Mouse (Mus musculus) thymus, postnatal 36 days (tissue): ENCODE measurements at regions not wholly inside any gene's neighbourhood (a gene's known extent, or its start where the extent isn't known, plus 50 kb on each side); places are given as distances from the start of the nearest gene placed in this dataset.

ENCODE experiments used
- DNase-seq, 2 experiments: peaks; one replicate each; pipeline ENCODE4 v3.0.0; 2022; ENCODE audit warnings: mixed read lengths in 2 of 2

DNA sequence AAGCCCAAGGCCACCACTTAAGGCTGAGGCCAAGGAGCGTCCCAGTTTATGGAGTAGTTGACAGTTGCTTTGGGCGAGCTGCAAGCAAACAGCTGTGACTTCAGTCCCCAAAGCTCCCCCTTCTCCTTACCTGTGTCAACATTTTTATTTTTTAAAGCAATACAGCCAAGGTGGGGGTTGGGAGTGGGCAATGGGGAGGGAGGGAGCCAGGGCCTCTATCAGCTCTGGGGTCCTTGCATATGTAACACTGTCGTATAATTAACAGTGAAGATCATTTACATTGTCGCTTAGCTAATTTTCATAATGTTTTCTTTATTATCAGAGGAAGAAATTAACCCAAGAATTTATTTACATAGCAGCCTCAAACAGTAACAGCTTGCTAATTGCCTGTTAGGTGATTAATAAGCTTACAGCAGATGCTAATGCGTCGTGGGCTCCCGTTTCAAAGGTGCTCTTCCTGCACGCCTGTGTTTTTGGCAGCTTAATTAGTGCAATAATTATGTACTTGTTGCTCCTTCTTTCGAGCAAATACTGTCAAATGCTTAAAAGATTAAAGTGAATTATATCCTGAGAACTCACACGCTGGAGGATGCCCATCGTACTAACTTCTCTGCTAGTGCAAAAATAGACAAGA, 227.4 kb upstream of the Tle3 start:
- no peak for DNase-seq

DNA sequence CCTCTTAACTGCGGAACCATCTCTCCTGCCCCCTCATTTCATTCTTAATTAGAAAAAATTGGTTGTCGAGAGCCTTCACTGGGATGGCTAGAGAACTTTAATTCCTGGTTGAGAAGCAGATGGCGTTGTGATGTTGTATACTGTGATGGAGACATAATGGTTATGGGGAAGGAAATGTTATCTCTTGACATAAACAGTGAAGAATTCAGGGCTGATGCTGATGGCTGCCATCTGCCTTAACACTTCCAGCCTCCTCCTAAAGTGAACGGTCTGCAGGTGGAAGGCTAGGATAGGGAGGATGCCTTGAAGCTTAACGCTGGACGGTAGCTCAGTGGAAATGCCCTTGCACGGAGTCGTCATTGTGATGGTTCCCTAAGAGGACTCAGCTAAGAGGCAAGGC, 226.4 kb upstream of the Tle3 start:
- DNase-seq, result no peak

DNA sequence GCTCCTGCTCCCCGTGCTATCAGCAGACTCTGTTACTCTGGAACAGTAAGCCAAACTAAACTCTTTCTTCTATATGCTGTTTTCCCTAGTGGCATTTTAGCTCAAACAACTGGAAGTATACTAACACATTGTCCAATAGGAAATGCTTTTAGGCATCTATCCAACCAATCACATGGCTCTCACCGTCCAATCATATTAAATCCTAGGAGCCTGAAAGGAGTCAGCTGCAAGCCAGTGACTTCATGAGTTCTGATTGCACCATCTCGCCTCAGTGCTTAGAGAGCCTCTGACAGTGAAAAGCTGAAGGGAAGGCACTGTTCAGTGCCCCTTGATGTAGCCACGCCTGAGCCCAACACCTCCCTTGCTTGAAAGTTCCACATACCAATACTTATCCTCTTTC, 221.0 kb upstream of the Tle3 start:
- no peak for DNase-seq

DNA sequence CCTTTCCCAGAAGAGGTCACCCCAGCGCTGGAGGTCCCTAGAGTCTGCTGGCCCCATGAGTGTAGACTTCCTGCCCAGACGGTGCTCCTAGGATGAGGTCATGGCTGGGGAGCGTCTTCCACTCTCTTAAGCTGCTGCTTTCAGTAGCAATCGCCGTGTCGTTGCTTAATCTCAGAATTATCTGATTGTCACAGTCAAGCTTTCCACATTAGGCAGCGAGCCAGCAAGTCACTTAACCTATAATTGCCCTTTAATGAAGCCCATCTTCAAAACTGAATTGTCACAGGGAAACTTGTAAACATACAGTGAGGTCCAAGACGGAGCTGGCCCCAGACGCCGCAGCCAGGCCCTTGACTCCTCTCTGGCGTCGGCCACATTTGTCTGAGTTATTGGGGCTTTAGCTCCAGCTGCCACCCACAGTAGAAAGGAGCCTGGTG, 220.2 kb upstream of the Tle3 start:
- DNase-seq, result no peak

DNA sequence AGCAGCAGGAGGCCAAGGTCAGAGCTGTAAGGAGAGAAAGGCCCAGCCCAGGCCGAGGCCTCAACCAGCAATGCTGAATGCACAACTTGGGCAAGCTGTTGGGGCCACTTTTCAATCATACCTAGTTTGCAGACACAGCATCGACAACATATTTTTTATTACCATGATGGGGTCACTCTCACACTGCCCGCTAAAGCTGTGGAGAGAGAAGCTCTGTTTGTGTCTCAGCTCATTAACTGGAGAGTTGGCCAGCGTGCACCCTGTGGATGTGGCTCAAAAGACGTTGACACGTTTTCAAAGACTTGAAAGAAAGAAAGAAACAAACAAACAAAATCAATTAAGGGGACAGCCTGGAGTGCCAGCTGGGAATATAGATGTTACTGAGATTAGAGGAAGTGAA, 217.4 kb upstream of the Tle3 start:
- DNase-seq, result no peak

DNA sequence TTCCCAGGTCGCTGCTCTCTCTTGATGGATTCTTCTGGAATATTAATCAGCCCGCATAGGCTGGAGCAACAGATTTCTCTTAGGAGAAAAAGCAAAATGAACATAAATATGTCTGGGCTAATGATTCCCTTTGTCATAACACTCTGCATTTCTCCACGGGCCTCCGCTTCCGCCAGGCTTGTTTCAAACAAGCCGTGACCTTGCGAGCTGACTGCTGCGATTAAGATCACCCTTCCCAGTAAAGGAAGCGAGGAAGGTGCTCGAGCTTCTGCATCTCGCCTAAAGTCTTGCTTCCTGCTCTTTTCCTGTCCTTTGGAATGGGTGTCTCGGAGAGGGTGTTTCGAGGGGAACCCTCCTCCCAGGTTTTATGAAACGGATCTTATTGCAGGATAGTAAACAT, 216.3 kb upstream of the Tle3 start:
- no peak for DNase-seq

DNA sequence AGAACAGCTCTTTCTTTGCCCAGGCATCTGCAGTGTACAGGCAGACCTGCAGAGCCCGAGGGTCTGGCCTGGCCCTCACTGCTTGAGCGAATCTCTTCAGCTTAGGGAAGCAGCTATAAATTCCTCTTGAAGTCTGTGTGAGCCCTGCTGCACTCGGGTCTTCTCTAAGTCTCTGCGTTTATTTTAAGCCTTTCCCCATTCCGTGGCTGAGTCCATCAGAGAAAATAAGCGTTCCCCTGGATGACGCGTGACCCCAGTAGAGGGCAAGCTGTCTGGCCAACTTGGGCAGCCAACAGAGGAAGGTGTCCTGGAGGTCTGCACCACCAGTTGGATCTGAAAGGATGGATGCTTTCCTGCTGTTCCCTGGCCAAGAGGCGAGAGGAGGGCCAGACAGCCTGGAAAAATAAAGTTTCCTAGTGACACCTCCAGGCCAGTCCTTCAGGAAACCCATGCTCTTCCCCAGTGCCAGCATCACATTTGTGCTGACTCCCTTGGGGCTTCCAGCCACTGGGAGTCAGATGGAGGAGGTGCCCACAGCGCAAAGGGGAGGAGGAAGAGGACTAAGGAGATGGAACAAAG, 213.9 kb upstream of the Tle3 start:
- DNase-seq, result no peak

DNA sequence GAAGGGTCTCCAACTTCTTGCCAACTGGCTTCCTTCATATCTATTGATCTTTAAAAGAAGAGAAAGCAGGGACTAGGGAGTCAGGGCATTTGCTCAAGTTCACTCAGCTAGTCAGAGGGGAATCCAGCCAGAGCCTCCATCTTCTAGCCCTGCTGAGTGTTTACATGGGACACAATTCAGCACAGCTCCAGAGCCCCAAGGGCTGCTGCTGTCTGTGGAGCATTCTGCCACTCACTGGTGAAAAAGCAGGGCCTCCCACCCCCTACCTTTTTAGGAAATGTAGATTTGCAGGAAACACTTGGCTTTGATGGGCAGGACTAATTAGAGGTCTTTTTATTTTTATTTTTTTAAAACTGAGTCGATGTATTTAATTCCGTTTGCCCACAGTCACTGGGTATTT, 213.0 kb upstream of the Tle3 start:
- DNase-seq, result no peak

DNA sequence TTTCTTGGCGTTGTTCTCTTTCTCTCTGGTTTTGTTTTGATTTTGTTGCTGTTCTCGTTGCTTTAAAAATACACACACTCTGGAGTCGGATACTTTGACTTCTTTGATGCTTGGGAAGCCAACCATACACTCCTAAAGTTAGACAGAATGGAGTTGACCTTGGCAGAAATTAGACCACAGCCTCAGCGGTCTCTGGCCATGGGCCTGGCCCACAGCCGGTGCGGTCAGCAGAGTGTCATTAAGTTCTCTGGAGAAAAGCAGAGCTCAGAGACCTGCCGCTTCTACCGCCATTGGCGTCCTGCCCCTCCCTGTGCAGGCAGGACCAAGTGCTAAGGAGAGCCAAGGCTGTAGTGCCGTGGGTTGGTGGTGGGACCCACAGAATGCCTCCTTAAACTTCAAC, 212.6 kb upstream of the Tle3 start:
- DNase-seq, result no peak

DNA sequence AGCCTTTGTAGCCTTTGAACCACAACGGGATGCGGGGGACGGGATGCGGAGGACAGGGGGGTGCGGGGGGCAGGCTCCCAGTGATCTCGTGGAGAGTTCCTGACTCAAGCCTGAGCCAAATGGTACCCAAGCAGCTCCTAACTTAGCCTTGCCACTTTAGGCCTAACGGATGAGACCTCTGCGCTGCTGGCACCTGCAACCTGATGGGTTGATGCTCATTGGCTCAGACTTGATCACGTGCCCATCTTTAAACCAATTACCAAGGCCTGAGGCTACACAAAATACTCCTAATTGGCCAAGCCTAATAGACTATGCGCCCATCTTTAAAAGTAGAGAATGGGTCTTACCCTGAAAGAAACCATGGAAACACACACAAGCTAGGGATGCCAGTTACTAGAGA, 209.3 kb upstream of the Tle3 start:
- no peak for DNase-seq

DNA sequence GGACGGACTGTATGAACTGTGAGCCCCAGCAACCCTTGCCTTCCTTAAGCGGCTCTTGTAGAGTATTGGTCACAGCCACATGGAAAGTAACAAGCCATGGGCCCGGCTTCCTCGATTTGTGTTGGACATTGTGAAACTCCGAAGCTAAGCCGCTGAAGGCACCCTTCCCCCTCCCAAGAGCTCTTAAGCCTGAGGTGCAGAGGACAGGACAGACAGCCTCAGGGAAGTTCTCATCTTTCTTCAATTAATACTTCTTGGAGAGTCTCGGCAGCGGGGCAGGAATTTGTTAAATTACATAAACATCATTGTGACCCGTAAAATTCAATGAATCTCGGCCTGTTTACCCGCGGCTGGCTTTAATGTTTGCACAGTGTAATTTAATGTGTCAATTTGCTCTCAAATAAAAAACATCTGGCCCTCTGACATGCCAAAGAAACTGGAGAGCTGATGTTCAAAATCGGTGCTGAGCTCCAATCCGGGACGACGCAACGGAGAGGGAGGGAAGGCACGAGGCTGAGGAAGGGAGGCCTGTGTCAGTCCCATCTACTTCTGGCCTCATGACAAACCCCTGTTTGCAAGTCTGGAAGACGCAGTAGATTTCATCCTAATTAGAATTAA, 208.4 kb upstream of the Tle3 start:
- no peak for DNase-seq

DNA sequence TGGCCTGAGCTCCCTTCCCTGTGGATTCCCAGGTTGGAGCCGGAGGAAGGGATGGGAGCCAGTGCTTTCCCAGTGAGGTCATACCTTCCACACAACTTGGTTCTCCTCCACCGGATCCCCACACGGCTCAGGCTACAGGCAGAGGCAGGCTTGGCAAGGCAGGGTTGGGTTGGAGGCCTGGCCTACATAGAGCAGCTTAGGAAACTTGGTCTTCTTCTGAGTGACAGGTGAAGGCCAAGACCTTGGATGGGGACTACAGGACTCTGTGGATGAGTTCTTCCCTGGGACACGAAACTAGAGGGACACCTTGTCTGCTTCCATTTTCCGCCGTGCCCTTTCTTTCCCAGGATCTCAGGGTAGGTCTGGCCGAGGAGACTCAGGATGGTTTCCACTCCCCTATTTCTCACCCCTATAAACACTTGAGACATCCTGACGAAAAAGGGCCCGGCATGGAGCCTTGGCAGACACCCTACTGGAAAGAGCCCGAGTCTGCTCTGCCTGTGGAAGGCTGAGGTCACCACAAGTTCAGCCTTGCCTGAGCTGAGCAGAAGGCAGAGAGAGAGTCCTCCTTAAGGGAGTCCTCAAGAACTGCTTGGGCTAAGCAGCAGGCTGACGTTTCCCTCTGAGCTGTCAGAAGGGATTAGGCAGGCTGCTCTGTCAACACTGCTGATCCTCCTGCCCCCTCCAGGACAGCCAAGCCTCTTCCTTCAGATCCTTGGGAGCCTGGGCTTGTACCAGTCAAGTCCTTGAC, 207.5 kb upstream of the Tle3 start:
- no peak for DNase-seq

DNA sequence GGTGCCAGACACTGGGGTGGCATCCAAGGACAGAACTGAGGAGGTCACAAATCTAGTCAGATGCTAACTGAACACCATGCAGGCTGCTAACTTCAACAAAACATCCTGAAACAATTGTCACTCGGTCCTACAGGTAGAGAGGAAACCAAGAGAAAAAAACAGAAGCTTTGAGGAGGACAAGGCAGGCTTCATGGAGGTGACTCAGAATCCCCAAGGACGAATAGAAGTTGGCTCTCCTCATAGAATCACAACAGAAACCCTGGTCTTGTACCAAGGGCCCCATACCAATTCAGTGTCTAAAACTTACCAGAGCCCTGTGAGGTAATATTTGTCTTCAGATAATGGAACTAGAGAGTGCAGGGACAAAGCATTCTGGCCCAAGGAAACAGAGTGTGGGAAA, 206.1 kb upstream of the Tle3 start:
- no peak for DNase-seq

DNA sequence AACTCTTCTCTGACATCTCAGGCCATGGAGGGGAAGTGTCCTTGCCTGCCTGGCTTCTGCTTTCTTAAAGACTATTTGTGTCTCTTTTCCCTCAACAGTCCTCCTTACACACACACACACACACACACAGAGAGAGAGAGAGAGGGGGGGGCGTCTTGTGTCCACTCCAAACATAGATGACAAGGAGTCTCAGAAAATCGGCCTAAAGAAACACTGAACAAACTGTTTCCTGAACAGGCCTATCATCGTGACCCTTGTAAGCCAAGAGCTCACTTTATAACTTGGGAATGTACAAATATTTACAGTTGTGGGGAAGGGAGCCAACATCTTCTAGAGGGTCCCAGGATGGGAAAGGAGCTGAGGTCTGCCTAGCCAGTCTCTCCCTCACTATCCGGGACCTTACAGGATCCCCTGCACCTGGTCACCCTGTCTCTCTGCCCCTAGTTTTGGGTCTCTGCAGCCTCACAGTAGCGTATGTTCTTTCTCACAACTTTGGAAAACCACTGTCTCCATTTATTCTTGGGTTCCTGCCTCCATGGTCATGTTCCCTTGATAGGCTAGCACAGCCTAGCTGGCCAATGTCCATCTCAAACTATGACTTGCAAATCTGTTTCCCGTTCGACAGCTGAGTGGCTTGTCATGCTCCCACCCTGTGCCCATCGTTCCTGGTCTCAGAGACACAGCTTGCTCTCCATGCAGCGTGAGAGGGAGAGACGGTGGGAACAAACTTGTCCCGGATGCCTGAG, 204.9 kb upstream of the Tle3 start:
- DNase-seq, result no peak

DNA sequence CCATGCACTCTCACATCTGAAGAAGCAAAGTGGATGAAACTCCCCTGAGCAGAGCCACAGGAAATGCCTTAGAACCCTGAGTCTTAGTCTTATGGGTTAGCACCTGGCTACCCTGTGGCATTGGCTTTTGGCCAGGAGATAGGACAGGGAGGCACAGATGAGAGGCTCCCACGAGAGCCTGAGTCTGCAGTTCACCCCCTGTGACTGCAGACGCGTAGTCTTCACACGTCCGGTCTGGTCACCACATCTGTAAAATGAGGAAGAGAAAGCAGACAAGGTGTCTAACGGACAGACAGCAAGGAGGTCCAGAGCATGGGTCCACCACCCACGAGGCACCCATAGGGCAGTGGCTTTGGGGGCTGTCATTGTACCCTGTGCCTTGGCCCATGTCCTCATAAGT, 203.2 kb upstream of the Tle3 start:
- DNase-seq, result peak; percentile 34 to 50

DNA sequence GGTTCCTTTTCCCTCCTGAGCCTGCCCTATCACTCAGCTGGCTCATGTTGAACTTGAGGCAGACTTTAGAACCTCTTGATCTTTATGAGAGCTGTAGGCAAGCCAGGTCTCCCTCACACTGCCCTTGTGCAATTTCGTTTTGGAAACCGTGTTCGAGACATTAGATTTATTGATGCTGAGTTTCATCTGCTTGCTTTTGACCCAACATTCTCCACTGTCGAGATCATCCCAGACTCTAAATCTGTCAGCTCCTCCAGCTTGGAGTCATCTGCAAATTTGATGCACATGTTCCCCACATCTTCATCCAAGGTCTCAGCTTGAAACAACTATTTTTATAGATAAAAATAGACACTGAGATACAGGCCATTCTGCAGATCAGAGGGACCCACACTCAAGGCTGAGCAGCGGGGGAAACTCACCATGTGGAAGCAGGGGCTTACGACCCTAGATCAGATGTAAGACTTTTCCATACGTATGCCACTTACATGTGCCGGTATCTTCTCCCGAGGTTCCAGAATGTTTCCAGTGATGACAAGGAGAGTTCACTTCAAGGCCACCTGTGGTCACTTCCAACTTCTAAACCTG, 202.6 kb upstream of the Tle3 start:
- no peak for DNase-seq

DNA sequence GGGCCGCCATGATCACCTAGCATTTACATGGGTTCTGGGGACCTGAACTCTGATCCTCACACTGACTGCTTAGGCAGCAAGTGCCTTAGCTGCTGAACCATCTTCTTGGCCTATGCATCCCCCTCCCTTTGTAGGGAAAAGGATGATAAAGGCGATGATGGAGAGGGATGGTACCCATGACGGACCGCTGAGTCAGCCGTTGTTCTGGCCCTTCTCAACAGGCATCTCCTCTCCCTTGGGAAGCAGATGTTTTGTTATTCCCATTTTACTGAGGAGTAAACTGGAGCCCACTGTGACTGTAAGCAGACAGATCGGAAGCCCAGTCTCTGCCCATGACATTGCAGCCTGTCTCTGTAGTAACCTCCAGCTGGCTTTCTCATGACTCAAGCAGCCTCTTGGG, 201.2 kb upstream of the Tle3 start:
- no peak for DNase-seq

DNA sequence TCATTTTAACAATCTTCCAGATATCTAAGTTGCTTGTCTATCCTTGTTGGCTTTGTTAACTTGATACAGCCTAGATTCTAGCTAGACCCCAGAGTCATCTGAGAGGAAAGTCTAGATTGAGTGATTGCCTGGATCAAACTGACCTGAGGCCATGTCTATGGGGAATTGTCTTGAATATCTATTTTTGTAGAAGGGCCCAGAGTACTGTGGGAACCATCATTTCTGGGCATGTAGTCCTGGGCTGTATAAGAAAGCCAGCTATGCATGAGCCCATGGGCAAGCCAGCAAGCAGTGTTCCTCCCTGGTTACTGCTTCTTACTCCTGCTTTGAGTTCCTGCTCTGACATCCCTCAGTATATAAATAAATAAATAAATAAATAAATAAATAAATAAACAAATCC, 199.7 kb upstream of the Tle3 start:
- DNase-seq, result no peak

DNA sequence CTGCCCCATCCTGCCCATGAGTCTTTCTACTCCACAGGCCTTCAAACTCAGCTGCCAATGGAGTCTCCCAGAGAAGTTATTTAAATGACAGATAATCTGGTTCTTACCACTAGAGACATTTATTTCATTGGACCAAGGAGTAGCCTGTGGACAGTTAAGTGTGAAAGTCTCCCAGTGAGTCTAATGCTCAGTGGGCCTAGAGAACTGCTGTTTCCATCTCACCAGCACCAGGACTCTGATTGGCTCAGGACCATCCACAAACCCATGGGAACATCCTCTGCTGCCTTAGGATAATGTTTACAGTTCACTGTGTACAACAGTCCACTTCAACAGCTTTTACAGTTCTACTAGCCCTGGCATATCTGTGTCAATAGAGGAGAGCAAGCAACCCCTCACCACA, 198.6 kb upstream of the Tle3 start:
- no peak for DNase-seq

DNA sequence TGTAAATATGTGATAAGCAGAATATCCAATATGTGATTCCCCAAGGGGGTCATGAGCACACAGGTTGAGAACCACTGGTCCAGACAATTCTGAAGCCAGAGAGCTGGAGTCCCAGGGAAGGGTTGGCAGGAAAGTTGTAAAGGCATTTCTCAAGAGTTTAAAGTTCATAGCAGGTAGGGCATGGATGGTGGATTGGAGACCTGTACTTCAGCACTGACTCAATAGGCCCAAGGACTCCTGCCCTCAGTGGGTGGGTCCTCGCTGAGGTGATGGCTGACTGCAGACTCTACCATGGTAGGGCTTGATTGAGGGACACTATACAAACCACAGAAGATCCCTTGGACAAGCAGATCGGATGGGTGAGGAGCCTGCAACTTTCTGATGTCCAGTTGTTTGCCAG, 196.8 kb upstream of the Tle3 start:
- DNase-seq, result no peak

DNA sequence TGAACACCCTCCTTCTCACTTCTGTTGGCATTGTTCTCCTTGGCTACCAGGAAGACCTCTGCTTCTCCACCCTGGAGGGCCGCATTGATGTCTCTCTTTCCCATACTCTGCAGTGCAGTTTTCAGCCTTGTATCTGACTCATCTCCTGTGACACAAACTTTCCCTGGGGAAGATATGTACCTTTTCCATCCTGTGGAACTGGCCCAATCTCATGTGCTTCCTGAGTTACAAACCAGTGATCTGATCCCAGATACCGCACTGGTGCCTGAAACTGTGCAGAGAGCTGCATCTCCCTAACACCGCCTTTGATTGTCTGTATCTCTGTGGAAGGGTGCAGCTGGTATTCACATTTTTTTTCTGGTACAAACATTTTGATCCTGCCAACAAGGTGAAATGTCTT, 195.3 kb upstream of the Tle3 start:
- DNase-seq, result no peak

DNA sequence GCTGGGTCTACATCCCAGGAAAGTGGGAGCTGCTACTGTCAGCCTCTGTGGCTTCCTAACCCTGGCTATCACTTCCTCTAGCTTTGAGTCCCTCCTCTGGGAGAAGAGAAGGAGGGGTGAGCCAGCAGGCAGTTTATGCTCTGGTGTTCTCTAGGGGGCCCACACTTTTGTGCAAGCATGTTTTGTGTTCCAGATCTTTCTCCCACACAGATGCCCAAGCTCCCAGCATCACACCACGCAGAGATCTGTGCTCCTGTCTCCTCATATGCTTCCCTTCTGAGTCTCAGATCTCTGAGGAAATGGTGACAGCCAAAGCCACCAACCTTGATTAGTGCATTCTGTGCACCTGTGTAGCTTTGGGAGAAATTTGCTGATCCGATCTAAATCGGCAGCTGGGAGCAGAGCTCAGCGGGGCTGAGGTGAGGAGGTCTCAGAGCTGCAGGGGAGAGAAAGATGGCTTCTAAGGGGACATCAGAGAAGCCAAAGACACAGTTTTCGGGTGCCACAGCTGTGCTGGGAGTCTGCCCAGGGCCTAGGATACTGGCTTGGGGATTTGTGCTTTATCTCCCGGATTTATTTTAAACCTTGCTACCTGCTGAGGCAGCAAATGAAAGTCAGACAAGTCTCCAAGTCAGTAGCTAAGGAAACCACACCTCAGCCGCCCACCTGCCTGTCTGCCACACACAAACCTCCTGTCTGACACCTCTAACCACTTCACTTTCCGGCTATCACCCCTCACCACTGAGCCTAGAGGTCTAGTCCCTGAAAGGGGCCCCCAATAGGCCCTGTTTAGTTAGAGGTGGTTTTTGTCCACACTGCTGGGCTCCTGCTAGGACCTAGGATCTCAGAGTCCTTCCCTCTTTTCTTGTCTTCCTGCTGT, 185.4 kb upstream of the Tle3 start:
- DNase-seq, result peak; percentile 57 to 67
